Mouse (Mus musculus): Measurements from ENCODE around the gene Galc. TPM values are rescaled to one million over a fixed set of nuclear protein-coding genes. Genes with fewer than 3 reads are reported as not detected.

Galc gene
- polyA plus RNA-seq (2012; rRNA removed) = 2.2 and 2.7 TPM in 2 replicates

GRCm38 (mm10) chr12:98258845-98259517 lies at the start of gene Galc:
Gene Galc, minus strand, starts transcription at chr12:98259459.

GRCm38 (mm10) chr12:98268441-98269369 lies 9.4 kb upstream of the Galc start, which contains the start of gene Gpr65:
Gene Gpr65, plus strand, starts transcription at chr12:98268635.

Other genes starting within 250 kb of the Galc start
- 1.9 and 2.8 TPM in 2 replicates for gene Gpr65, start 9.2 kb upstream of the Galc start, polyA plus RNA-seq (2012; rRNA removed)

Data from liver, embryonic 14 days (tissue).